Mouse (Mus musculus): ENCODE measurements at regions not wholly inside any gene's neighbourhood (a gene's known extent, or its start where the extent isn't known, plus 50 kb on each side); places are given as distances from the start of the nearest gene placed in this dataset.

DNA sequence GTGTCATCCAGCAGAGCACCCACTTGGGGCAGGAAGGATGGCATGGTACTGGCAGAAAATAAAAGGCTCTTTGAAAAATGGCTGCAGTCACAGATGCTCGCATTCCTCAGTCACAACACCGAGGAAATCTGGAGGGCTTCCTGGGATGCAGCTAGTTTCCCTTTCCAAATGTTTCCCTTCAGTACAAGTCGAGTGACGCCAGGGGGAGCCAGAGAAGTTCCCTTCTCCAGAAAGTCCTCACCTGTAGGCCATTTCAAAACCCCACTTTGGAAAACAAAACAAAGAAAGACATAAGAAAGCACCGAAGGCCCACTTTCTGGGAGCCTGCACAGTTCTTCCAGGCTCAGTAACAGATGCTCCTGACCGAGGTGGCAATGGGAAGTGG lies 199.4 kb upstream of the Apob start:
- DNase-seq = peak in 1 of 2 experiments; percentile 18

DNA sequence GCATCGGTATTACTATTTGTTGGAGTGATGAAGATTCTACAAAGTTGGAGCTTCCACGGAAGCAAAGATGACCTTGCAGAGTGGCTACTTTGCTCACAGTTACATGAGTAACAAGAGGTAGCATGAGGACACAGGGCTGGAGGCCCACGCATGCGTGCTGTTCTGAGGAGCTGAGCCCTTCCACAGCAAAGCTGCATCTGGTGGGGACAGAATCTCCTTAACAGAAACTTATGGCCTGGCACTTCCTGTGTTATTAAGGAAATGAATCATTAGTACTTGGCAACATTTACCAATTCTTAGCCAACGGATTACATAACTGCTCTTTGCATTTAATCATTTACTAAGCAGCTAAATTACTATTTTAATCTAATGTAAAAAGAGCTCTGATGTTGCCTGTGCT lies 160.8 kb upstream of the Apob start:
- DNase-seq = peak; percentile 42 to 44

DNA sequence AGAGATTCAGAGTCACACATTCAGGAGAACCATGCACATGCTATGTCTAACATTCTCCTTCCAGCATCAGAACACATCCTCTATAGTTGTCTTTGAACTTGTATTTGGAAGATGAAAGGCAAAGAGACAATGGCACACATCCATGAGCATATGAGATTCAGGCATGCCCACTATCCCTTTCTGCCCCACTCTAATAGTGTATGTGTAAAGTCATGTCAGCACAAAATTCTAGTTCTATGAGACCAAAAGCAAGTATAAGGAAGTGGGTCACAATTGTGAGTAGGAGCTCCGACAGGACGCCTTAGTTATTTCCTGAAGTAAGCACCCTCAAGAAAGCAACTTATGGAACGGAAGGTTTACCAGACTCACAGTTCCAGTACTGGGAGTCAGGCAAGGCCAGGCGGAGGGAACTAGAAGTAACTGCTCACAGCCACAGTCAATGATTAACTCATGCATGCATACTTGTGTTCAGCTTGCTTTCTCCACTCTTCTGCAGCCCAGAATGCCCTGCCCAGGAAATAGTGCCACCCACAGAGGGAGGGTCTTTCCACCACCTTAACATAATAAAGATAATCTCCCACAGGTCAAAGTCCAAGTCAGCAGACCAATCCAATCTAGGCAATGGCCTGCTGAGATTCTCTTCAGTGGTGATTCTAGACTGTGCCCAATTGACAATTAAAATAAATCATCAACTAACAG lies 157.3 kb upstream of the Apob start:
- no peak for DNase-seq

DNA sequence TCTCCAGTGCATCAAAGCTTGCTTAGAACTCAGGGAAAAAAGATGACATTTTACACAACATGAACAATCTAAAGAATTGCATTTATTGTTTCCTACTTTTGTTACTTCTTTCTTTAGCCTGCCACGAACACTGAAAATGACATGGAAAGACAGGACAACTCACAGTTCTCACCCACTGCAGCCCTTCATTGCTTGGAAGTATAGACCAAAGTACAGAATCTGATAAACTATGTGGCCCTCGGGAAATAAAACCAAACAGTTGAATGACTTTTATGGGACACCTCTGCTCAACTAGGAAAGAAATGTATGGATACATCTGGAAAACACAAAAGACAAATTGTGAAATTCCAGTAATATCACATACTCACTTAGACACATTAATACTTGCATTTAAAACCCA lies 156.7 kb upstream of the Apob start:
- DNase-seq = no peak

DNA sequence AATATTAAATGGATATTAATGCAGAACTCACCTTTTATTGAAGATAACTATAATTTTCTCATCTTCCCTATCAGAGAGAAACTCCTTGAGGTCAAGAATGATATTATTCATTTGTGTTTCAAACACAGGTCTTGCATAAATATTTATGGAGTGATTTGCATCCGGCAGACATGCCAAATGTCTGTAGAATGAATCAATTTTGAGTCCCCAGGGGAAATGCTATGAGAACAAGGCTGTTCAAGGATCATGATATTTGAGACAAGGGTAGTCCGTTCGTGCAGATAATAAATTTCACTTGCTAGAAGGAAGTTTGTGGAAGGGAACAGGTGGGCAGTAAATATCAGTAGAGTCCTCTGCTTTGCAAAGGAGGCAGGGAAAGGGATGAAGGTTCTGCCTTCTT lies 141.7 kb upstream of the Apob start:
- DNase-seq = no peak

DNA sequence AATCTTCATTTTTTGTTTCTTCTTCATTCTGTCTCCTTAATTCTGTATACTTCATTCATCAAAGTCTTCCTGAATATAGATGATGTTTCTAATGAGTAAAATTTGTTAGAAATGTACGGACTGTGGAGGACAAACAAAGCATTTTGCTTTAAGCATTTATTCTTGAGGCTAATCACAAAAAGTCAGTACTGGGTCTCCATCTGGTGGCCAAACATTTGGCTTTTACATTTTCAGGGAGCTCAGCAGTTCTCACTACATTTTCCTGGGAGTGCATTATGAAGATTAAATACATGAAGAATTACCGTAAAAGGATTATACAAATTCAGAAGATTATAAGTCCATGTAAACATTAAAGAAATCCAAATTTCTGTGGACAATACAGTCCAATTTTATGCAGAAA lies 123.6 kb upstream of the Apob start:
- no peak for DNase-seq

DNA sequence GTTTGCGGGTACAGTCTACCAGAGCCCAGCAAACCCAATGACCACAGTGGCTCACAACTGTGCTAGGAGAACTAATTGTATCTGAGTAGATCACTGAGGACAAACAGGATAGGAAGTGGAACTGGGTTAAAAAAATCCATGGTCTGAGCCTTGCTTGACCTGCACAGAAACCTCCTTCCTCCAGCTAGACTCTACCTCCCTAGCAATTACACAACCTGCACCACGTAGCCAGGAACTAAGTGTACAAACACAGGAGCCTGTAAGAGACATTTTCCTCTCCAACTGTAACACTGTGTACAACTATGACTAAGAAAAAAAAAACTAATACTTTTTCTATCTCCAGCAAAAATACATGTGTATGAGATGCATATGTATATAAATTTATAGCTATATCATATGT lies 121.8 kb upstream of the Apob start:
- no peak for DNase-seq

DNA sequence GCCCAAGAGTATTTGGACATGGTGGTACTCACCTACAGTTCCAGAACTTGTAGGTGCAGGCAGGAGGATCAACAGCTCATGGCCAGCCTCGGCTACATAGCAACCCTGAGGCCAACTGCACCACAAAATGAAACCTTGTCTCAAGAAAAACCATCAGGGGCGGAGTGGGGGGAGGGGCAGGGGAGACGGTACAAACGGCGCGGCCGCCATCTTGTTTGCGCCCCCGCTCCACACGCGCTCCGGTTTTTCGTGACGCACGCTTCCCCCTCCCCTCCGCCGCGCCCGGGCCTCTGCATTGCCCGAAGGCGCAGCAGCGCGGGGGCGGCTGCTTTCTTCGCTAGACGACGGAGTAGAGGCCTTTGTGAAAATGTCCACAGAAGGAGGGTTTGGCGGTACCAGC lies 117.9 kb upstream of the Apob start:
- no peak for DNase-seq

DNA sequence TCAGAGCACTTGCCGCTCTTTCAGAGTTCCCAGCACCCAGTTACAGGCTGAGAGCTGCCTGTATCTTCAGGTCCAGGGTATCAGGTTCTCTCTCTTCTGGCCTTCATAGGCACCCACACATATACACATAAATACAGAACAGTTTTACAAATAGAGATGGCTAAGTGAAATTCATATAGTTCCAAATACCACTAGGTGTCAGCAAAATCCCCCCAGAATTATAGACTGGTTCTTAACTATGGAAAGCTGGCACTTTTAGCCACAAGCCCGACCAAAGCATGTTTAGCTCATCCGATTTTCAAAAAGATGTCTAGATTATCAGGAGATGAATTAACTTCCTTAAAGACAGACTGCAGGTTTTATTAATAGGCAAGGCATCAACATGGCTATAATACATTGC lies 107.4 kb upstream of the Apob start:
- no peak for DNase-seq

DNA sequence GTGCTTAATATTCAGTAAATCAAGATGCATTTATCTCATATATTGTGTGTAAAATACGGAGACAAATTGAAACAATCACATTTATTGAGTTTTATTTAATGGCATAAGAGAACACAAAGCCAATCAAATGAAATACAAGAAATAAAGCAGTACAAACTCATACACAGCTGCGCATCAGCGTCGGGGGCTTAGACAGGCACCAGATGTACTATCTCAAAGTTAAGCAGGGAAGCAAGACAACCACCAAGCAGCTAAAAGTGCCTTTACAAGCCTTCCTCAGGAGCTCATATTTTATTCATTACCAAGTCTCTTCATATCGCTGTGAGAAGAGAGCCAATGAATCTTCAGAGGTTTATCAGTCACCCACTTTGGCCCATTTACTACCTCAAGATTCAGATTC lies 107.0 kb upstream of the Apob start:
- DNase-seq = no peak

DNA sequence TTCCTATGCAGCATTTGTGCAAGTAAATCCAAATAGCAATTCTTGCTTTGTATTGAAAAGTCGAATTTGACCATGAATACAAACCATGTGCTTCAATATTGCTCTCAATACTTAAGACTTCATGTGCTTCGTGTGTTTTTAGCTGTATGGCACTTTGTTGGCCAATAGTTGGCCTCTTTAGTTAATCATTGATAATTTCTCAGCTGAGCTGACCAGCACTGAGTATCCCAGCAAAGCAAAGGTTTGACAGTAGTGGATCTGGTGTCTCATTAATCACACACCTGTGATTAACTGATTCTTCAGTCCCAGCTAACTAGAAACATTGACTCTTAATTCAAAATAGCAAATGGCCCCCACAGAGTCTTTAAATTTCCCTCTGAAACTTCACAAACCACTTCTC lies 102.0 kb upstream of the Apob start:
- DNase-seq = no peak

DNA sequence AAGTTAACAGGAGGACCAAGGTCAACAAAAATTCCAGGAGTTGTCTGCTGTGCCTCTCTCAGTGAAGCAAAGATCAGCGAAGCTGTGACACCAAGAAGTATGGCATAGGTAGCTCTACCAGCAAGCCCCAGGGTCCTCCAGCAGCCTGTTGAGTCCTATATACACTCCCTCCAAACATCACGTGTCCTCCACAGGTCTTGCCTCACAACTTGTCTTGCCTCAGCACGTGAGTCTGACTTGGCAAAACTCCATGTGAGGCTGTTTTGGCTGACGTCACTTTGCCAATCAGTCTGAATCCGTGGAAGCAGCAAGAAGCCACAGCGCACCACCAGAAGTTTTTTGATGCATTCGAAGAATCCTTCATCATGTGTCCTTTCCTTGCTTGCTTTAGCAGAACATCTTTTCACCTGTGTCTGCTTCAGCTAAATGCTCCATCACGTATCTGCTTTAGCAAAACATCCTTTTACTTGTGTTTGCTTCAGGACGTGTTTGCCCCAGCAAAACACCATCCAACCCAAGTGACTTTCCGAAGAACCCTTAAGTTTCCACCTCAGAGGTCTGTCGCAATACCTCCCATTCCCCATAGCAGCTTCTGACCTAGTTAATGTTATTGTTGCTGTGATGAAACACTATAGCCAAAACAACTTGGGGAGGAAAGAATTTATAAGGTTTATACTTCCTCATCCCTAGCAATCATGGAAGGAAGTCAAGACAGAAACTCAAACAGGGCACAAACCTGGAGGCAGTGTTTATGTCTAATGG lies 101.0 kb upstream of the Apob start:
- DNase-seq = no peak

DNA sequence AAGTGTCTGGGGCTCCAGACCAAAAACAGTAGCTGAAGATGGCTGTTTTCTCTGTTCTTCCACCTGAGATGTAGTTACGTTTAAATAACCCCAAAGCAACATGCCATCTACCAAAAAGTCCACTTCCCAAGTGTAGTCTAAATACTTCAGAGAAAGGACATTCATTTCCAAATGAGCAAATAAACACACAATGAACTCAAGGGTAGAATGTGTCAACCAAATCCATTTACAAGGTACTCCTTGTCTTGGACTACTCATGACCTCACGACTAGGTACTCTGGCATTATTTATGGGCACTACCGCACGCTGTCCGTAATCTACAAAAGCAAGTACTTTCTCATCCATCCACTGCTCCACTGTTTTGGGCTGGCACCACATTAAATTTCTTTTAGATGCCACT lies 98.7 kb upstream of the Apob start:
- no peak for DNase-seq

DNA sequence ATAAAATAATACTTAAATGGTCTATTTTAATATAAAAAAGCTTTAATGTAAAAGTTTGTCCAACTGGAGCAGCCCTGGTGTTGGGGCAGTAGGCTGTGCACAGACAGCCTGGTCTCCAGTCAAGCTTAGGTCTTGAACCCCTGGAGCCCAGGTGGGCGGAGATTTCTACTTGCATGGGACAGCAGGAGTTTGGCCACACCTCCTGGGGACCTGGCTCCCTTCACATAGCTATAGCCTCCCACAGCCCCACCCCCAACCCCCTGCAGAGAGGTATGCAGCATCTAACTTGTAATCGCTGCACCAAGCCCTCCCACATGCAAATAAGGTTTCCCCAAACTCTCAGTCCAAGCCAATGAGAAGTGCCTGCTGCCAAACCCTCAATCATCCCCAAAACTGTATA lies 81.3 kb upstream of the Apob start:
- no peak for DNase-seq

DNA sequence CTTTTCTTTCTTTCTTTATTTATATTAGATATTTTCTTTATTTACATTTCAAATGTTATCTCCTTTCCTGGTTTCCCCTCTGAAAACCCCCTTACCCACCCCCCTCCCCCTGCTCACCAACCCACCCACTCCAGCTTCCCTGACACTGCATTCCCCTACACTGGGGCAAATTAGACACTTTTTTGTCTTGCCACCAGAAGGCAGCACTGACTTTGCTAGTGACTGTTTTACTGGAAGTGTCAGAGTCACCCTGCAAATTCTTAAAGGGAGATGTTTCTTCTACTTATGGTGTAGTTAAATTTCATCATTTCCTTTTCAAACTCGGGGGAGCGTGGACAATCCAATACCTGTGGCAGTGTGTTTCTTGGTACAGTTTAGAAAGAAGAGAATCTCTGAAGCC lies 72.1 kb upstream of the Apob start:
- DNase-seq = no peak

DNA sequence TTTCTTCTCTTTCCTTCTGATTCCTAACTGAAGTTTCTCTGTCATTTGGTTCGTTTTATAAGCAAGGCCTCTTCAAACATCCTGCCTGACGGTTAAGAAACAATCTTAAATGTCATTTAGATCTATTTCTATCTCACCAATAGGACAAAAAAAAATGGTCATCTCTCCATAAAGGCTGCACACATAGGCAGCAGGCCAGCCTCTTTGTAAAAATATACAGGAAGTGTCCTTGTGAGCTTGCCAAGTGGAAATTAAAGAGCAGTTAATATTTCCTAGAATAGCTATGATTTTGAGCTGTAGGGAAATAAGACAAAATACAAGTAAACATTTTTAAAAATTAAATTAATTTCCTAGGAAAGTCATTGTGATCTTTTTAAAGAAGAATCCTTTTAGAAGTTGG lies 70.6 kb upstream of the Apob start:
- no peak for DNase-seq

DNA sequence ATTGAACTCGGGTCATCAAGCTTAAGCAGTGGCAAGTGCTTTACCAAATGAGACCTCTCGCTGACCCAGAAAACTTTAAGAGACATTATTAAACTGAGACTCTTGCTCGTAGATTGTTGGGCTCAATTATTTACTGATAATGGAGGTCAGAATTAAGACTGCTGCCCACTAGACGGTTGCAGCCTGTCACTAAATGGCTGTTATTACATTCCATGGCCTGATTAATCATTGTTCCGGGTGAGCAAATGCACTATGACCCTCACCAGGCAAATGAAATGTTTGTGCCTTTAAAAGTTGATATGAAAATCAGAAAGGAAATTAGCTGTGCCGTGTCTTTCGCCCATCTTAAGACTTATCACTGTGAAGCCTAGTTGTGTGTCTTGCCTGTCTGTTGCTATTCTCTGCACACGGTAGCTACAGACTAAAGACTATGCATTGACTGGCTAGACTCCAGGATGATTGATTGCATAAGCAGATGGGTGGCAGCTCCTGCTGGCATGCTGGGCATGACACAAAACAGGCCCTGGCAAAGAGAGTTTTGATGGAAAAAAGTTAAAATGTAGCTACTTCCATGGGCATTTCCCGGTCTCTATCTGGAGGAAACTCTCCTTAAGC lies 67.6 kb upstream of the Apob start:
- no peak for DNase-seq

DNA sequence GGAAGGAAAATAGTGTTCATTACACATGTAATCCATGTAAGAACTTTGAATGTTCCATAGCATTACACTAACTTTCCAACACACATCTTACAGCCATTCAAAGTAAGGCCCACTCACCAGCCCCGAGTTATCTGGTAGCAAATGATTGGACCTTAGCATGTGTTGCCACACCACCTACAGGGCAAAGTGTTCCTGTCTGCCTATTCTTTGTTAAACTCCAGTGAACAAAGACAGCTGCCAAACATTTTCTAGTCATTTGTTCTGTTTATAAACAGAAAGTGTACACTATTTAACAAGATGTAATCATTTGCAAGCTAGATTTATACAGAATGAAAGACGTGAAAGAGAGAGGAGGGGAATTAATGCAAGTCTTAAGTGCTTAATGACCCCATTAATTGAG lies 66.9 kb upstream of the Apob start:
- no peak for DNase-seq

DNA sequence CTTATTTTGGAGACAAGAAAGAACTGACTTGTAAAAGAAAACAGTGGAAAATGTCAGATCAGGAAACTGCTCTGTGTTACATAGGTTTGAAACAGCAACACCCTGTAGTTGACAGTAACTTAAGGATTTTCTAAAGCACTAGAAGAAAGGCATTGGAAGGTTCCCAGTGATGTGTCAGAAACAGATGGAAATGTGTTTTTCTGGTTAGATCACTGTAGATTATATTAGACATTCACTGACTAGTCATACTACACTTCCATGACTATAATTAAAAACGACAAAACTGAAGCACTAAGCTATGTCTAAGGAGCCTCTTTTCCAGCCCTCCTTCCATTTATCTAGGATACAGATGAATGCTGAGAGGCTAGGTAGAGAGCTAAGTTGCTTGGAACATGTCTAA lies 59.1 kb upstream of the Apob start:
- DNase-seq = no peak

DNA sequence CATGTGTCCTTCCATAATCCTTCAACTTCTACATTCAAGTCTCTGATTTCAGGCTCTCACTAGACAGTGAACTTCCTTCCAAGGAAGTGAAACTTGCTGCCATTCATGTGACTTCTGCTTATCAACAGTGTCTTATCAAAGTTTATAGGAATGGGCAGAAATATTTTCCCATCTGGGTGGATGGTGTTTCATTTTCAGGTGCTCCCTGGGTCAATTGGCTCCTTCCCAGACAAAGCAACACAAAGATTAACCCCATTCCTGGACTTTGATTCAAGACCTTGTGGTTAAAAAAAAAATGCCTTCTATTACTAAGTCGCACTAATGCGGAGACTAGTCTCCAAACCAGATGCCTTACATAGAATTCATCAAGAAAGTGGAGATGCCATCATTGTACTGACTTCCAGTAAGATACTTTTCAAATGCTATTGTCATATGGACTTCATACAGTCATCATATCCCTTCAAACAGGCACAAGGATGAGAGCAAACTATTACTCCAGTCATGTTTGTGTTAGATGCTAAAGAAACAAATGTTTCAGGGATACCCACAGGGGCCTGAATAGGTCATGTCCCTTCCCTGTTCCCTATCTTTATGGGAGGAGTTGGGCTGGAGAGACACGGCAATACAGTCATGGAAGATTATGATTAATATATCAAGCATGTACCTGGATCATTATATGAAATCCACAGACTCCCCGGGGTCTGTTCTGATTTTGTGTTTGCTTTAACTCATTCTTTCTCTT lies 58.3 kb upstream of the Apob start:
- DNase-seq = no peak

DNA sequence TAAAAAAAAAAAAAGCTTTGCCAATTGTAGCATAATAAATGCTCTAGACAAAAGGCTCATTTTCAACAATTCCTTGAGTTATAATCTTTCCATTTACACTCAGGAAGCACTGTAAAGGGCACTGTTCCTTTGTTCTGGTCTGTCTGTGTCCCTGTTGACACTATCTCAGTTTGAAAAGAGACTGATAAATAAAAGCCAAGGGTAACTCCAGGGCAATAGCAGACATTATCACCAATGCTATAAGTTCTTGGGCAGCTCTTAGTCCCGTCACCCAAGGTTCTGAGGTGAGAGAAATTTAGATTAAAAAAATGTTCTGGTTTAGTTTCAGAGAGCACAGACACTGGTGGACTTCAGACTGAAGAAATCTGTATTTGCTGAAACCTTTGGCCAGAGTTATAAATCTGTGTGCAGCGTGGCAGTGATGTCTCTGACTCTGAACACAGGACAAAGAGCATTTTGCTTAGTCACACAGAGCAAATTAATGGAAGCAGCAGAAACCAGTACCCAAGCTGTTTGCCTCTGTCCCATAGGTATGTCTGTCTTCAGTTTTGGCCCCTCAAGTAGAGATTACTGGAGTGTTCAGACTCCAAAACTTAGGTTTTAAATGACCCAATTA lies 57.6 kb upstream of the Apob start:
- no peak for DNase-seq

DNA sequence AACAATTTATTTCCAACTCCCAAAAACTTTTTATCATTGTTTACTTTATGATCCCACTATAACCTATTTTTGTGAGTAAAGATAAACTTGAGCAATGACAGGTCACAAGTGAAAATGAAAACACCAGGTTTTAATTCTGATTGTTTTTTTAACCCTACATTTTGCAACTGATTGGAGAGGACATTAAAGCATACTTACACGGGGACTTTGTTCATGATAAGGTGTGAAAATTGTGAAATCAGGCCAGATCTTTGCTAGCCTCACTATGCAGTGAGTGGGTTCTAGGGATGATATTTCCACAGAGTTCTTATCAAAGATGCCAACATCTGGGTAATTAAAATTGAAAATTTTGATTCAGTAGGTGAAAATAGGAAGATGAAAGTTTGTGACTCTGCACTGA lies 56.6 kb upstream of the Apob start:
- no peak for DNase-seq

All from layer of hippocampus, postnatal 36 days (tissue).